Mouse (Mus musculus) ES-Bruce4 (cell line): ENCODE data around the gene Epha2.
A peak's percentile ranks its signal among the peaks of the same experiment; 100 is the strongest.

Experiments used
- CTCF ChIP-seq: IDR thresholded peaks from one replicate; pipeline ENCODE4 v1.8.1; 2011; ENCODE audit warnings: low read depth, low read length
- EP300 ChIP-seq: IDR thresholded peaks from 2 replicates; pipeline ENCODE4 v1.6.1; 2011; ENCODE audit warnings: low read depth, low read length; ENCODE audit not compliant: insufficient read depth
- POLR2A ChIP-seq: IDR thresholded peaks from one replicate; pipeline ENCODE4 v1.8.1; 2011; ENCODE audit warnings: low read length; ENCODE audit not compliant: insufficient read depth

- TF ChIP-seq EP300 (peak; percentile 100), CTCF (no peak), POLR2A (no peak)
These were observed 18.4 kb upstream of the Epha2 start for GRCm38 (mm10) chr4:141282623-141283022.
